Mouse (Mus musculus) CH12.LX (cell line): ENCODE measurements at regions not wholly inside any gene's neighbourhood (a gene's known extent, or its start where the extent isn't known, plus 50 kb on each side); places are given as distances from the start of the nearest gene placed in this dataset.

Experiments used
- BHLHE40 ChIP-seq: IDR thresholded peaks from 2 replicates; pipeline ENCODE4 v1.6.1; 2011; ENCODE audit warnings: mild to moderate bottlenecking, low read depth, low read length, improper control_type of control experiment
- CTCF ChIP-seq, 2 experiments: IDR thresholded peaks in 1 of 2; conservative IDR thresholded peaks in 1 of 2; 2 replicates each; pipeline ENCODE4 v1.5.1; 2011 to 2012; ENCODE audit warnings: low read depth in 2 of 2, low read length in 2 of 2, improper control_type of control experiment in 1 of 2, inconsistent platforms in 1 of 2, mild to moderate bottlenecking in 1 of 2, moderate library complexity in 1 of 2
- EP300 ChIP-seq: IDR thresholded peaks from 2 replicates; pipeline ENCODE4 v1.6.1; 2011; ENCODE audit warnings: low read length, improper control_type of control experiment
- GABPA ChIP-seq: IDR thresholded peaks from 2 replicates; pipeline ENCODE4 v1.6.1; 2012; ENCODE audit warnings: low read depth, low read length, improper control_type of control experiment, inconsistent platforms; ENCODE audit not compliant: insufficient replicate concordance
- JUND ChIP-seq: conservative IDR thresholded peaks from 2 replicates; pipeline ENCODE4 v1.6.1; 2011; ENCODE audit warnings: low read depth, low read length, improper control_type of control experiment
- KAT2A ChIP-seq: IDR thresholded peaks from 2 replicates; pipeline ENCODE4 v1.6.1; 2012; ENCODE audit warnings: low read length, improper control_type of control experiment, inconsistent platforms; ENCODE audit not compliant: insufficient replicate concordance
- MAX ChIP-seq: IDR thresholded peaks from 2 replicates; pipeline ENCODE4 v1.6.1; 2011; ENCODE audit warnings: low read length, improper control_type of control experiment
- MYC ChIP-seq: IDR thresholded peaks from 2 replicates; pipeline ENCODE4 v1.6.1; 2011; ENCODE audit warnings: low read depth, mild to moderate bottlenecking, improper control_type of control experiment, low read length
- POLR2A ChIP-seq: IDR thresholded peaks from 2 replicates; pipeline ENCODE4 v1.6.1; 2011; ENCODE audit warnings: low read depth, mild to moderate bottlenecking, improper control_type of control experiment, low read length
- RAD21 ChIP-seq: IDR thresholded peaks from 2 replicates; pipeline ENCODE4 v1.6.1; 2011; ENCODE audit warnings: low read depth, mild to moderate bottlenecking, low read length, improper control_type of control experiment, moderate library complexity
- RCOR1 ChIP-seq: conservative IDR thresholded peaks from 2 replicates; pipeline ENCODE4 v1.6.1; 2012; ENCODE audit warnings: low read depth, mild to moderate bottlenecking, inconsistent platforms, low read length, improper control_type of control experiment
- USF1 ChIP-seq: IDR thresholded peaks from 2 replicates; pipeline ENCODE4 v1.6.1; 2014; ENCODE audit warnings: low read depth, mild to moderate bottlenecking, inconsistent platforms, low read length, improper control_type of control experiment
- ZMIZ1 ChIP-seq: IDR thresholded peaks from 2 replicates; pipeline ENCODE4 v1.6.1; 2012; ENCODE audit warnings: low read depth, mild to moderate bottlenecking, inconsistent platforms, low read length, improper control_type of control experiment
- ZNF384 ChIP-seq: IDR thresholded peaks from 2 replicates; pipeline ENCODE4 v1.6.1; 2012; ENCODE audit warnings: low read depth, low read length, improper control_type of control experiment, inconsistent platforms

GRCm38 (mm10) chr13:5540321-5540720, 321.0 kb upstream of the Klf6 start:
- no peak for TF ChIP-seq POLR2A
- no peak for TF ChIP-seq ZMIZ1
- TF ChIP-seq RCOR1 = no peak
- TF ChIP-seq EP300 = no peak
- no peak for TF ChIP-seq CTCF (conservative IDR thresholded peaks at IDR 0.05 in 1 of 2, IDR thresholded peaks at IDR 0.05 in 1 of 2; ENCODE audit: low read depth in 2 of 2, low read length in 2 of 2)
- TF ChIP-seq GABPA = no peak
- no peak for TF ChIP-seq RAD21
- no peak for TF ChIP-seq USF1
- TF ChIP-seq ZNF384 = no peak
- TF ChIP-seq JUND = no peak
- TF ChIP-seq MYC = no peak
- TF ChIP-seq BHLHE40 = no peak
- no peak for TF ChIP-seq KAT2A
- TF ChIP-seq MAX = no peak
